Mouse (Mus musculus) gastrocnemius, postnatal 10 days (tissue): ENCODE data around the gene Ripk3. TPM values are rescaled to one million over a fixed set of nuclear protein-coding genes. Genes with fewer than 3 reads are reported as not detected.
A peak's percentile ranks its signal among the peaks of the same experiment; 100 is the strongest.

Experiments used
- DNase-seq: peaks from one replicate; pipeline ENCODE4 v3.0.0; 2021; ENCODE audit warnings: mixed read lengths
- total RNA-seq, 2 experiments: library from RNA; stranded (reverse); gene quantifications; 2 replicates each; pipeline ENCODE4 v1.2.3; 2021

The Ripk3 gene
- total RNA-seq, 2 experiments from 2014 or later, result 3.9 to 4.2 TPM

DNA sequence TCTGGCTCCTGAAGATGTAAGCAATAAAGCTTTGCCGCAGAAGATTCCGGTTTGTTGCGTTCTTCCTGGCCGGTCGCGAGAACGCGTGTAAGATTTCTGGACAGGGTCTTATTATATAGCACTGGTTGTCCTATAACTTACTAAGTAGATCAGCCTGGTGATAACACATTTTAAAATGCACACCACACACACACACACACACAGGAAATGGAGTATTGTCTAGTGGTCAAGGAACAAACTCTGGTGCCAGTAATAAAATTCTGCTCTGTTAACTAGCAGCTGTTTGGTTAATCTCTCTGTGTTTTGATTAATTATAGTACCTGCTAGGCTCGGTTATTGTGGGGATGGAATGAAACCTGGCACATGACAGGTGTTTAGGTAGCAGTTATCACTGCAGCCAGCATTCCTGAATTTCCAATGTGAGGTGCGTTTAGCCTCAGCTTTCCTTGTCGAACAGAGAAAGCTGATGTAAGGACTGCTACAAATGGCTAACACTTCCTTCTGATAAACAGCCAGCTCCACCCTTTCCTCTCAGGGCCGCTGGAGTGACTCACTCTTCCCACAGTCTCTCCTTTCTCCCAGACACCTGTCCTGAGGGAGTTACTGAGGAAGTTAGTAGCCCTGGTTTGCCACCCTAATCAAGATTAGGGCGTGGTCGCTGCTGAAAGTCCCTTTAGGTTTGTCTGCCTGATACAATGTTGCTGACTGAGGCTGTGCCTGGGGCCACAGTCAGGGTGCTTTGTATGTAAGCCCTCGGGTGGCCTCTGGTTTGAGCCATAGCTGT lies 6.9 kb upstream of the Ripk3 start:
- DNase-seq, result peak; percentile 1

DNA sequence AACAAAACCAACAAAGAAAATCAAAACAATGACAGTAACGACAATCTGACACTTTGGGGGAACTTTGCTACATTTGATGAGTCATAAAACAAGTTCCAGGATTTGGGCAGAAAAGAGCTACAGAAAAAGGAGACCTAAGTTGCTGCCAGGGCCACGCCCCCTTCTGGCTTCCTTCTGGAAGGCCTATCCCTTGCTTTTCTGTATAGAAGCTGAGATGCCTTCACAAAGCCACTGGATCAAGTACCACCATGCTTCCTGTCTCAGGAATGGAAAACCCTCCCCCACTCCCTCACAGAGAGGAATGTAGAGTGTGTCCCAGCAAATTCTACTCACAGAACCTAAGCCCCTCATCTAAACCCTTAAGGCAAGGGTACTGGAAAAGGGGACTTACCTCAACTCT lies 5.3 kb upstream of the Ripk3 start:
- DNase-seq, result peak; percentile 4

DNA sequence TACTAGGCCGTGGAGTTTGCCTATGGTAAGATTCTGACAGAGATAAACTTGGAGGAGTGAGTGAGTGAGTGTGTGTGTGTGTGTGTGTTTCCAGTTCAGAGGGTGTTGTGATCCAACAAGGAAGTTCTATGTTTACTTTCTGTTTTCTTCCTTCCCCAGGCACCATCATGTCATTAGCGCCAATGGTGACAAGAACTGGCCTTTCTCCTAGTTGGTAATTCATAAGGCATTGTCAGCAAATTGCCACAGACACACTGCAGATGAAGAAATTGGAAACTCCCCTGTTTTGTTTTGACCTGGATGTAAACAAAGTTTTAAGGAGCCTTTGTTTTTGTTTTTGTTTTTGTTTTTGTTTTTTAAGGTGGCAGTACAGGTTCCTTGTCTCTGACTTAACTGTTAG lies 4.8 kb upstream of the Ripk3 start:
- DNase-seq, result peak; percentile 1

GRCm38 (mm10) chr14:55787731-55788130 lies 934 bp downstream of the Ripk3 start:
- DNase-seq, result peak; percentile 6

DNA sequence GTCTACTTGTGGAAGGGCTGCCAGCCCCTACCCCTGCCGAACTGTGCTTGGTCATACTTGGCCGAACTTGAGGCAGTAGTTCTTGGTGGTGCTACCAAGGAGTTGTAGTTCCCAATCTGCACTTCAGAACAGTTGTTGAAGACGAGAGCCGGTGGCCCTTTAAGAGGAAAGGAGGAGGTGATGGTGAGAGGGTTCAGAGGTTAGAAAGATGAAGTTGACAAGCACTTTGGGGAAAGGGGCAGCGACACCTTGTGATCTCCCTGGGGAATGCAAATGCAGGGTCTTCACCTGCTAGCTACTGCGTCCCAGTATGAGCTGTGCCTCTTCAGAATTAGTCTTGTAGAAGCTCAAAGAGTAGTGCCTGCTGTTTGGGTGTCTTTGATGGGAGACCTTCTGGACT lies 3.5 kb downstream of the Ripk3 start:
- peak; percentile 3 for DNase-seq

DNA sequence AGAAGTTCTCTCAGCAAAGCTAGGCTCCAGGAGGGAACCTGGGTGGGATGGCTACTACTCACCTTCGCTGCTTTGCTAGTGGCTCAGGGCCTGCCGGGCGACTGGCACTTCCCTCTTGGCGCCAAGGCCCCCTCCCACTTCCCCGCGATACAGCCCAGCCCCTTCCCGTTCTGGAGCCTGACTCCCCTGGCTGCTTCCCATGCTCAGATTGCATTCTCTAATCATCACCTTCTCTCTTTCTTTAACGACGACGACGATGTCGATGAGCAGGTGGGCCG lies 4.8 kb downstream of the Ripk3 start, which contains the start of gene Adcy4:
Adcy4 (minus strand) TSS at position 138 of the 278 bp plus-strand sequence.
- DNase-seq, result peak; percentile 17

GRCm38 (mm10) chr14:55783171-55783957 lies 5.3 kb downstream of the Ripk3 start:
- peak; percentile 24 for DNase-seq

DNA sequence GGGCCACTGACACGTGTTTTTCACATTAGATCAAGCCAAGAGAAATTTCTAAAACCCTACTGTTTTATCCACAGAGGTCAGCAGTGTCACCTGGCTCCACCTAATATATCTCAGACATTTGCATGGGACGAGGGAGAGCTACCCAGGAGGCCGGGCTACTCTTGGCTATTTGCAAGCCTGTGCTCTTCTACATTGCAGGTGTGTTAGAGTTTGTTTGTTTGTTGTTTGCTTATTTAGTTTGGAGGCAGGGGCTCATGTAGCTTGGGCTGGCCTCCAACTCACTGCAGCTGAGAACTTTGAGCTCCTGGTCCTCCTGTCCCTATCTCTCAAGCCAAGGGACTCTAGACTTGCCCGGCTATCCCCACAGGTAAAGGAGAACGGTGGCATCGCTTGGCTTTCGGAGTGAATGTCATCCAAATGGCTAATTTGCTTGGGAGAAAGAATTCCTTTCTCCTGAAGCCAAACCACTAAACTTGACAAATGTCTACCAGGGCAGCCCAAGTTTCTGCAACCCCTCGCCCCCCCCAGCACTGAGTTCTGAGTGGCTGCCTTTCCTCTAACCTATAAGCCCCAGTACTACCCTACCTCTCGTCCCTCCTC lies 6.2 kb downstream of the Ripk3 start:
- DNase-seq, result peak; percentile 9

DNA sequence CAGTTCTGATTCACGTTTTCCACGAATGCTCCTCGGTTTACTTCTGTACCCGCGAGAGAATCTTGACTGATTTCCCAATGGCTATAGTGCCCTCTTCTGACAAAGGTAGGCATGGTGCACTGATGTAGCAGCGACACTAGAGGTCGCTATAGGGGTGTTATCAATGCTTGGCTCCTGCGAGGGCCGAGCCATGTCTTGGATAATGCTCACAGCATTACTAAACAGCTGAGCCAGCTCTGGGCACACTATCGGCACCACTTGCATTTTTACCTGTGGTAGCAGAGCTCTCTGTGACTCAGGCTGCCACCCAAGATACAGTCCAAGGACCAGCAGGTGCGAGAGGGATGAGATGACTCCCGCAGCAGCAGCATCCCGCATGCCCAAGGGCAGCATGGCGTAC lies 7.4 kb downstream of the Ripk3 start:
- DNase-seq, result peak; percentile 51

DNA sequence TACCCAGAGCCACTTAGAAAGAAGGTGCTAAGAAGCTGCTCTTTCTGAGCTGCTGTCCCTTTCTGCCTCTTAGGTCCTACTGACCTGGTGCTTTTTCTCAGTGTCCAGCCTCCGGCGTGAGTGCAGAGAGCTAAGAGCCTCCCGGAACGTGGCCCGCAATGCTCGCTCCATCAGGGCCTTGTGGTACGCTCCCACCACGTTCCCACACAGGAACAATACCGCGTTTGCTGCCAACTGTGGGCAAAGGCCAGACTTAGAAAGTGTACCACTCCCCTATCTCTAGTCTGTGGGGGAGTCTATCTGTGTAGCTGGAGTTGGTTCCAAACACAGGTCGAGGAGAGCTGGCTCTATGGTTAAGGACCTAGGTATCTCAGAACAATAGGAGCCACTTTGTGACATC lies 7.9 kb downstream of the Ripk3 start:
- DNase-seq, result peak; percentile 5

DNA sequence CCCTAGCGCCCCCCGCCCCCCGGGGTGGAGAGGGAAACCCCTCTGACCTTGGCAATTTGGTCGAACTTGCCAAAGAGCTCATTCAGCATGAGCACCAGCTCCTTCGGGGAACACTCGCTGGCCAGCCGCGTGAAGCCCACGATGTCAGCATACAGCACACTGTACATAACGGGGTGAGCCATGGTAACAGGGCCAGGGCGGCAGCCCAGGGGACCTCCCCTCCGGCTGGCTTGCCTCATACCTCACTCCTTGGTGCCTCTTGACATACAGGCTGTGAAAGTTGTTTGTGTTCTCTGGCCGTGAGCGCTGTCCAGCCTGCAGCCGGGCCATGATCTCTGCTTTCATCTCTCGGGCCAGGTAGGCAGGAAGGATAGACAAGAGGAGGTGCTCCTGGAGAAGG lies 9.0 kb downstream of the Ripk3 start:
- DNase-seq, result peak; percentile 3

- DNase-seq, result no peak
Measured at GRCm38 (mm10) chr14:55778686-55779085, 10.0 kb downstream of the Ripk3 start.

GRCm38 (mm10) chr14:55777806-55778205 lies 10.9 kb downstream of the Ripk3 start:
- no peak for DNase-seq

DNA sequence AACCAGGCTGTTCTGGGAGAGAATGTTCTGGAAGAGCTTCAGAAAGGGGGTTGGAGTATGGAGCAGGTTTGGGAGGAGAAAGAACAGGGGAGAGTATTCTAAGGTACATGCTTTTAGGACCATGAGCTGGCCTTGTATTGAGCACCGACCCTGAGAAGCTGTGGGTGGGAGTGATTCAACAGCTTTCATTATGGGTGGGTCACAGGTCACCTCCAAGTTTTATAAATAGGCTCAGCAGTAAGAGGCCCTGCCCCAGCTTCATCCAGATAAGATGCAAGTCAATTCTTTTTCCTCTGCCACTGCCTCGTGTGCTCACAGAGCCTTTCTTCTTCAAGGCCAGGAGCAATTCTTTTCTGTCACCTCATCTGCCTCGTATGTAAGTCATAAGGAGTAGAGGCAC lies 11.5 kb downstream of the Ripk3 start:
- DNase-seq, result no peak

GRCm38 (mm10) chr14:55776711-55777110 lies 12.0 kb downstream of the Ripk3 start:
- no peak for DNase-seq

- DNase-seq, result no peak
Measured at GRCm38 (mm10) chr14:55769087-55769703, 19.5 kb downstream of the Ripk3 start.

- no peak for DNase-seq
Measured at GRCm38 (mm10) chr14:55768555-55768954, 20.1 kb downstream of the Ripk3 start.

GRCm38 (mm10) chr14:55767519-55768414 lies 20.9 kb downstream of the Ripk3 start:
- peak; percentile 62 for DNase-seq

DNA sequence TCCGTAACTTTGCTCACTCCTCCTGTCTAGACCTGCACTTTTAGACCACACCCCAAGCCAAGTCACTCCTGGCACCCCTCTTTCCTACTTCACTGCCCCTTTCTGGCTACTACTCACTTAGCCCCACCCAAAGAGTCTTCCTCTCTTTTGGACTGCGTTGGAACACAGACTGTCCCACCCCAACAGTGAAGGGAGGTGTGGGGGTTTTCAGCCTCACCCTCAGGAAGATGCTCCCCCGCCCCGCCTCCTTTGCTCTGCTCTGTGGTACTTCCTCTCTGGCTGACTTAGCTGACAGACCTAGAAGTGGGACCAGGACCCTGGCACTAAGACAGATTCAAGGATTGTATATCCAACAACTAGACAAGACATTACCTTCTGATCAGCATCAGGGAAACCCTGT lies 23.0 kb downstream of the Ripk3 start, which contains the start of gene Ltb4r1:
Ltb4r1 (plus strand) TSS at position 267 of the 400 bp plus-strand sequence.
- DNase-seq, result no peak

GRCm38 (mm10) chr14:55763166-55763565 lies 25.5 kb downstream of the Ripk3 start:
- DNase-seq, result no peak

- DNase-seq, result peak; percentile 68
Measured at GRCm38 (mm10) chr14:55762001-55762821, 26.5 kb downstream of the Ripk3 start.
